Mouse (Mus musculus) frontal cortex, adult 2 months (tissue): ENCODE measurements at regions not wholly inside any gene's neighbourhood (a gene's known extent, or its start where the extent isn't known, plus 50 kb on each side); places are given as distances from the start of the nearest gene placed in this dataset.

Experiments used
- DNase-seq, 2 experiments: peaks; one replicate each; pipeline ENCODE4 v3.0.0; 2022; ENCODE audit warnings: low spot score in 1 of 2; ENCODE audit errors: extremely low spot score in 1 of 2

- DNase-seq = no peak
These were observed 518.3 kb upstream of the Nr2f1 start for GRCm38 (mm10) chr13:78717686-78718431.

GRCm38 (mm10) chr13:78717159-78717558 is 517.6 kb upstream of the Nr2f1 start:
- DNase-seq = no peak

- no peak for DNase-seq
These were observed 505.1 kb upstream of the Nr2f1 start for GRCm38 (mm10) chr13:78704693-78705092.

- DNase-seq = peak; percentile 1 to 20
These were observed 498.4 kb upstream of the Nr2f1 start for GRCm38 (mm10) chr13:78697814-78698519.

GRCm38 (mm10) chr13:78679255-78679895 is 479.8 kb upstream of the Nr2f1 start:
- no peak for DNase-seq

GRCm38 (mm10) chr13:78678241-78678640 is 478.7 kb upstream of the Nr2f1 start:
- no peak for DNase-seq

GRCm38 (mm10) chr13:78658285-78658684 is 458.7 kb upstream of the Nr2f1 start:
- peak; percentile 67 to 71 for DNase-seq

- DNase-seq = peak; percentile 56 to 57
These were observed 457.2 kb upstream of the Nr2f1 start for GRCm38 (mm10) chr13:78656766-78657165.

GRCm38 (mm10) chr13:78656196-78656595 is 456.6 kb upstream of the Nr2f1 start:
- peak in 1 of 2 experiments; percentile 26 for DNase-seq

- DNase-seq = no peak
These were observed 451.3 kb upstream of the Nr2f1 start for GRCm38 (mm10) chr13:78650824-78651223.

- DNase-seq = no peak
These were observed 445.0 kb upstream of the Nr2f1 start for GRCm38 (mm10) chr13:78644556-78644955.

- no peak for DNase-seq
These were observed 443.5 kb upstream of the Nr2f1 start for GRCm38 (mm10) chr13:78643023-78643422.

GRCm38 (mm10) chr13:78642443-78642729 is 442.8 kb upstream of the Nr2f1 start:
- DNase-seq = no peak

- DNase-seq = no peak
These were observed 442.3 kb upstream of the Nr2f1 start for GRCm38 (mm10) chr13:78641687-78642442.

GRCm38 (mm10) chr13:78640340-78640739 is 440.8 kb upstream of the Nr2f1 start:
- DNase-seq = no peak

GRCm38 (mm10) chr13:78638462-78638861 is 438.9 kb upstream of the Nr2f1 start:
- no peak for DNase-seq

- DNase-seq = peak in 1 of 2 experiments; percentile 23
These were observed 432.1 kb upstream of the Nr2f1 start for GRCm38 (mm10) chr13:78631609-78632008.

GRCm38 (mm10) chr13:78629041-78629727 is 429.6 kb upstream of the Nr2f1 start:
- no peak for DNase-seq

GRCm38 (mm10) chr13:78623652-78624051 is 424.1 kb upstream of the Nr2f1 start:
- no peak for DNase-seq

GRCm38 (mm10) chr13:78602861-78603211 is 403.3 kb upstream of the Nr2f1 start:
- no peak for DNase-seq
